Mouse (Mus musculus) thymus, adult 2 months (tissue): ENCODE results near the gene Fam168a. TPM values are rescaled to one million over a fixed set of nuclear protein-coding genes. Genes with fewer than 3 reads are reported as not detected.
A peak's percentile ranks its signal among the peaks of the same experiment; 100 is the strongest.

Source experiments
- DNase-seq: peaks from one replicate; pipeline ENCODE4 v3.0.0; 2021
- H3K27ac ChIP-seq: fragments of 200-500 bp; 2 replicates; pipeline ENCODE4 v1.5.1; 2012; ENCODE audit warnings: low read length, control low read depth; ENCODE audit not compliant: control insufficient read depth, insufficient read depth
- H3K27me3 ChIP-seq: fragments of 200-500 bp; 2 replicates; pipeline ENCODE4 v1.6.1; 2012; ENCODE audit warnings: mild to moderate bottlenecking, low read length, moderate library complexity, mixed read lengths; ENCODE audit not compliant: control insufficient read depth, insufficient read depth
- H3K36me3 ChIP-seq: fragments of 200-500 bp; 2 replicates; pipeline ENCODE4 v1.6.1; 2012; ENCODE audit warnings: mild to moderate bottlenecking, low read length, moderate library complexity; ENCODE audit not compliant: control insufficient read depth, insufficient read depth
- H3K4me1 ChIP-seq: fragments of 200-500 bp; replicated peaks from 2 replicates; pipeline ENCODE4 v1.6.1; 2012; ENCODE audit warnings: low read length; ENCODE audit not compliant: control insufficient read depth, insufficient read depth
- H3K4me3 ChIP-seq: fragments of 200-500 bp; 2 replicates; pipeline ENCODE4 v1.5.1; 2012; ENCODE audit warnings: mild to moderate bottlenecking, low read length, control low read depth, moderate library complexity; ENCODE audit not compliant: control insufficient read depth, insufficient read depth
- CTCF ChIP-seq: fragments of 200-500 bp; IDR thresholded peaks from 2 replicates; pipeline ENCODE4 v1.5.1; 2012; ENCODE audit warnings: mild to moderate bottlenecking, control low read depth, low read length, moderate library complexity, borderline replicate concordance; ENCODE audit not compliant: control insufficient read depth, poor library complexity, insufficient read depth; ENCODE audit errors: extremely low read depth
- POLR2A ChIP-seq: fragments of 200-500 bp; IDR thresholded peaks from 2 replicates; pipeline ENCODE4 v1.6.1; 2012; ENCODE audit warnings: mild to moderate bottlenecking, low read length, control low read depth, moderate library complexity; ENCODE audit not compliant: control insufficient read depth, poor library complexity, insufficient read depth; ENCODE audit errors: extremely low read depth
- whole genome bisulfite sequencing: fragments of 180-500 bp; shearing (Covaris S2); methylation state at CpG from one replicate; pipeline ENCODE4 v1.1.7; 2018; 5-methylcytosine and 5-hydroxymethylcytosine counted together
- polyA plus RNA-seq: library from polyadenylated mRNA; depleted of rRNA; stranded (reverse); fragments of >200 nt; gene quantifications from 2 replicates; pipeline ENCODE4 v1.2.3, GENCODE M21; 2012

The Fam168a gene
- polyA plus RNA-seq, 1 experiment: 144 TPM

- TF ChIP-seq POLR2A: no peak
- no peak for TF ChIP-seq CTCF
- DNase-seq: no peak
- no peaks in the 10 kb centered on the region for H3K27me3 ChIP-seq
- H3K4me3 ChIP-seq: no peak overlapping the region
- WGBS: 91% methylated on average over 8 of the region's 8 CpGs
- no peaks in the 10 kb centered on the region for H3K36me3 ChIP-seq
- H3K4me1 ChIP-seq: no peaks in the 10 kb centered on the region
- no peak overlapping the region for H3K27ac ChIP-seq
These were observed 13.2 kb upstream of the Fam168a start for GRCm38 (mm10) chr7:100693199-100693598.

DNA sequence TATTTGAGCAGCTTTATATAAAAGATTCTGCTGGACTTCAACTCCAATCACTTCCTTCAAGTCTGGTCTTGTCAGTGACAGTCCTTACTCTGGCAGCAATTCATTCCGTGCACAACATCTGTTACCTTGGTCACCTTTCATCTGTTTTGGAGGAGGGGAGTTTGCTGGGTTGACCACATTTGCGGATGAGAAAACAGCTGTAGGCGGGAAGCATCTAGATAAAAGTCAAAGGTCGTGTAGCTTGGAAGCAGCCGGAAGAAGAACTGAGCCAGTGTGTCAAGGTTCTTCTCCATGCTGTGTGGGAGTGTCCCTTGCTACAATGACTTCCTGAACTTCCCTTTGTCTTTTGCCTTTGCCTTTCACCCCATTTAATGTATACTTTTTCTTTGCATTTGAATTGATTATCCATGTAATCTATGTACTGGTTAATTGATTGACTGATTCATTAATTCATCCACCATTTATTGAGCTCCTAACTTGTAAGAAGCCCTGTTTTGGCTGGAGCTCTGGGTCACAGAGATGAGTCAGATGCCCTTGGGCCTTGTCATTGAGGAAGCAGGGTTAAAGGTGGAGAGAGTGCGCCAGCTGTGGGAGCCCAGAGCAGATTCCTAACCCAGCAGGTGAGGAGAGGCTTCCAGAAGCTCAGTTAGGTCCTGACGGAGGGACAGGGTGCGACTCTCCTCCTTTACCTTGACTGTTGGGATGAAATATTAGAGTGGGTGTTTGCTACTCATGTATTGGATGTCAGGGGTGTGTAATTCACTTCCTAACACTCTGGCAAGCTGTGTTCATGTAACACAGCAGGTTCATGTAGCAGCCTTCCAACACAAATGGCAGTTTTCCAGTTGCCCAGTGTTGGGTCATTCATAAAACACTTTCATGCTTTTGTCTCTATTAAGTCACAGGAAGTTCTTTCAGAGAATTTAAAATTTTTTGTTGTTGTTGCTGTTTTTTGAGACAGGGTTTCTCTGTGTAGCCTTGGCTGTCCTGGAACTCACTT, 6.4 kb upstream of the Fam168a start:
- peak overlapping the region; percentile 79; the same call in 1 of the 2 replicates for H3K27ac ChIP-seq
- peak; percentile 14 for DNase-seq
- WGBS: 77% methylated on average over 8 of the region's 8 CpGs

DNA sequence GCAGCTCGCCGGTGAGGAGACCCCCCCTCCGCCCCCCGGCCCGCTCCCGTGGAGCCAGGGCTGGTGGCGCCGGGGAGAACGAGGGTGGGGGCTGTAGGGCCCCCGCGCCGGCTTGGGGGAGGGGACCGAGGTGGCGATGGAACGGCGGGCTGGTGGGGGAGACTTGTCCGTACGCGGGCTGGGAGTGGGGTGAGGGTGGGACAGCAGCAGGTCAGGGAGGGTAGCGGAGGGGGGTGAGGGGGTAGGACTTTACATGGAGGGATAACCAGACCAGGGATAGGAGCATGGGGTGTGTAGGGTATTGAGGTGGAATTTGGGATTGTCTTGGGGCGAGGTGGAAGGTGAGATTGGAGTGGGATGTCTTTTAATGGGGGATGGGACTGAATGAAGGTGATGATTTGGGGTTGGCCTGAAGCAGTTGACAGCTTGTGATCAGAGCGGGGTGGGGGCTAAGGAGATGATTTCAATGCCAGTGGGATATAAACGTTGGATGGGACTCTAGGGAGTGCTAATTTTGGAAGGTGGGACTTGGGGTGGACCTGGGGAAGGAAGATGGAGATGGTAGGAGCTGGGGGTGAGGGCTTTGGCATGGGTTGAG, 547 bp downstream of the Fam168a start:
- peak overlapping the region; percentile 71 for H3K4me3 ChIP-seq
- WGBS: 4% methylated on average over 23 of the region's 23 CpGs
- H3K36me3 ChIP-seq: no peaks in the 10 kb centered on the region
- no peak overlapping the region for H3K27ac ChIP-seq
- DNase-seq: no peak
- H3K27me3 ChIP-seq: no peaks in the 10 kb centered on the region
- TF ChIP-seq POLR2A (no peak), CTCF (no peak)
- peaks cover 5% of the 10 kb centered on the region for H3K4me1 ChIP-seq

More for the DNA sequence above, 6.4 kb upstream of the Fam168a start:
- no peaks in the 10 kb centered on the region for H3K27me3 ChIP-seq
- peaks cover 5% of the 10 kb centered on the region; the same call in 1 of the 2 replicates for H3K4me1 ChIP-seq
- H3K4me3 ChIP-seq: no peak overlapping the region
- H3K36me3 ChIP-seq: no peaks in the 10 kb centered on the region
- TF ChIP-seq CTCF (no peak), POLR2A (no peak)

GRCm38 (mm10) chr7:100718741-100719140, 12.3 kb downstream of the Fam168a start:
- H3K27ac ChIP-seq: no peak overlapping the region
- no peak for DNase-seq
- no peaks in the 10 kb centered on the region for H3K27me3 ChIP-seq
- TF ChIP-seq POLR2A: no peak
- WGBS: 94% methylated on average over 5 of the region's 5 CpGs
- no peaks in the 10 kb centered on the region for H3K4me1 ChIP-seq
- H3K36me3 ChIP-seq: no peaks in the 10 kb centered on the region
- H3K4me3 ChIP-seq: no peak overlapping the region

DNA sequence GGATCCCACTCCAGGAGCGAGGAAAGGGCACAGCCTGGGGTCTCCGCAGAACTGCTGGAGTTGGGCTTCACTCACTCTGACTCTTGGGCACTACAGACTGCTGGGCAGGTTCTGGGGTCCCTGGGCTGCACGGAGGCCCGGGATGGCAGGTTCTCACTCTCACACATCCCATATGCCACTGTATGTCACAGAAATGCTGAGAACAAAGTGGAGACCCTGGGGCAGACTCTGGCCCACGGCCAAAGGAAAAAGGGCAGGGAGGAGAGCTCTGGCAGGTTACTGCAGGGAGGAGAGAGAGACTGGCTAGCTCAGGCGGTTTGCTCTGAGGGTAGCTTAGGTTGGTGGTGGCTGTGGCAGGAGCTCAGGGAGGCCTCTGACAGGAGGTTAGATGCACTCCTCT, 15.8 kb downstream of the Fam168a start:
- DNase-seq: no peak
- WGBS: 95% methylated on average over 5 of the region's 6 CpGs

DNA sequence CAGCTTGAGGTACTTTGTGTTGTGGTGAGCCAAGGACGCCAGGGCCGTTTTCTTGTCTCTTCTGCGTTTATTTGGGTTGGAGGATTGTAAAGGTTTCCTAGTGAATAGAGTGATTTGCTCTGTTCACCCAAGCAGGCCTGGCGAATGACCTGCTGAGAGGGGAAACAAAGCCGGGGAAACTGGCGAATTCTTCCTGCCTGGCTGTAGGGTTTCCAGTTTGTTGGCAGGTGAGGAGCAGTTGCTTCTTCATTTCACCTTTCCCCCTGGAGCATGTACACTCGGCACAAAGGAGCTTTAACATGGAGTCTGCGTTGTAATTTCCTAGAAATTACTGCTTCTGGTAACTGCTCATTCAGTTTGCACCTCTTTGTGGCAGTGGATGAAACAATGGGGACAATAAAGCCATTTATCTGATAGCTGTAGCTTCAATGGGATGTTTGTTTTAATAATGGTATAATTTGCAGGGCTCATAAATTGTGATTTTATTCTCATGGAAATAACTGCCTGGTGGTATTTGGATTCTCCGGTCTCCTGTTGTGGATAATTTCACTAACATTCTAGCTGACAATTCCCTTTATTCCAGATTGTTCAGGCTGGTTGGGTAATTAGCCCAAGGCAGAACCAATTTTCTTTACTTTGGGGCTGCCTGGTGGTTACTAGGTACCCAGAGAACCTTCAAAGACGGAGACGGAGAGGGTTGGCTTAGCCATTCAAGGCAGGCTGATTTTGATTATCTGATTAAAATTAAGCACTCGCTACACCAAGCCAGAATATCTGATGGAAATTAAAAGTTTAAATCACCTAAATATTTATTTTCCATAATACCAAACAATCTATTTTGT, 17.2 kb downstream of the Fam168a start:
- Histone ChIP-seq H3K36me3 (no peaks in the 10 kb centered on the region), H3K4me1 (no peaks in the 10 kb centered on the region), H3K4me3 (no peak overlapping the region), H3K27ac (no peak overlapping the region), H3K27me3 (no peaks in the 10 kb centered on the region)
- TF ChIP-seq POLR2A (no peak), CTCF (no peak)
- DNase-seq: no peak
- WGBS: 97% methylated on average over 12 of the region's 12 CpGs

More for the DNA sequence above, 15.8 kb downstream of the Fam168a start:
- no peaks in the 10 kb centered on the region for H3K4me1 ChIP-seq
- H3K27me3 ChIP-seq: no peaks in the 10 kb centered on the region
- TF ChIP-seq POLR2A (no peak), CTCF (no peak)
- H3K36me3 ChIP-seq: no peaks in the 10 kb centered on the region
- H3K4me3 ChIP-seq: no peak overlapping the region
- H3K27ac ChIP-seq: no peak overlapping the region
